Mouse (Mus musculus) bone marrow, adult 2 months (tissue): ENCODE results near the gene Zfp3. TPM values are rescaled to one million over a fixed set of nuclear protein-coding genes. Genes with fewer than 3 reads are reported as not detected.
"Not testable (repeated sequence)": the region's sequence is repeated elsewhere in the genome, so short reads cannot be mapped to it uniquely, and the experiment has no call there.

Experiments used
- H3K27ac ChIP-seq: fragments of 200-500 bp; 2 replicates; pipeline ENCODE4 v1.5.1; 2012; ENCODE audit warnings: low read depth, mild to moderate bottlenecking, control low read depth, inconsistent platforms, low read length; ENCODE audit not compliant: control insufficient read depth, poor library complexity, insufficient read depth
- H3K4me1 ChIP-seq: fragments of 200-500 bp; 2 replicates; pipeline ENCODE4 v1.6.1; 2011; ENCODE audit warnings: low read length; ENCODE audit not compliant: control insufficient read depth, insufficient read depth
- H3K4me3 ChIP-seq: fragments of 200-500 bp; replicated peaks from 2 replicates; pipeline ENCODE3; 2011; ENCODE audit warnings: mild to moderate bottlenecking, low read depth, low read length, control low read depth; ENCODE audit not compliant: control insufficient read depth
- CTCF ChIP-seq: fragments of 200-500 bp; IDR thresholded peaks from 2 replicates; pipeline ENCODE4 v1.5.1; 2011; ENCODE audit warnings: low read length, control low read depth; ENCODE audit not compliant: control insufficient read depth, insufficient read depth
- POLR2A ChIP-seq: fragments of 200-500 bp; IDR thresholded peaks from 2 replicates; pipeline ENCODE4 v1.6.1; 2011; ENCODE audit warnings: low read depth, mild to moderate bottlenecking, control low read depth, low read length, borderline replicate concordance; ENCODE audit not compliant: control insufficient read depth
- WGBS: fragments of 180-500 bp; shearing (Covaris S2); methylation state at CpG from one replicate; pipeline ENCODE4 v1.1.7; 2018; 5-methylcytosine and 5-hydroxymethylcytosine counted together
- polyA plus RNA-seq: library from polyadenylated mRNA; stranded (reverse); fragments of >200 nt; gene quantifications from 2 replicates; pipeline ENCODE4 v1.2.4, GENCODE M21; 2011; ENCODE audit warnings: low replicate concordance; ENCODE audit not compliant: missing spikeins, insufficient read depth, insufficient read length

The Zfp3 gene
- polyA plus RNA-seq, 1 experiment: 1.7 TPM

DNA sequence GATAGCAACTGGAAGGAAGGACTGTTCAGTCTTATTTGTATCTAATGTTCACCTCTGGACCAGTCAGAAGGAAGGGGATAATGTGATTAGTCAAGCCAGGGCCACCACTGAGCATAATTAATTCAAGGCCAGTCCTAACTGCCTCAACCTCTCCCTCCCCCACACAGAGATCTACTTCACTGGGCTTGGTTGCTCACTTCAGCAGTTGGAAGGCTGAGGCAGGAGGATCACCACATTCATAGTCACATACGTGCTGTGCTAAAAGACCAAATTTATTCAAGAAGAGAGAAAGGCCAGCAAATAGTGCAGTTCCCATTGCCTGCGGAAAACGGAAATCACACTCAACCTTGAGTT, 450 bp upstream of the Zfp3 start:
- Histone ChIP-seq H3K4me3 (peak overlapping the region; percentile 91), H3K27ac (peak overlapping the region; percentile 58; the same call in 1 of the 2 replicates), H3K4me1 (peaks cover 1% of the 10 kb centered on the region; the same call in 1 of the 2 replicates)
- TF ChIP-seq CTCF: no peak
- no peak for TF ChIP-seq POLR2A
- WGBS: 25% methylated on average over 3 of the region's 3 CpGs

DNA sequence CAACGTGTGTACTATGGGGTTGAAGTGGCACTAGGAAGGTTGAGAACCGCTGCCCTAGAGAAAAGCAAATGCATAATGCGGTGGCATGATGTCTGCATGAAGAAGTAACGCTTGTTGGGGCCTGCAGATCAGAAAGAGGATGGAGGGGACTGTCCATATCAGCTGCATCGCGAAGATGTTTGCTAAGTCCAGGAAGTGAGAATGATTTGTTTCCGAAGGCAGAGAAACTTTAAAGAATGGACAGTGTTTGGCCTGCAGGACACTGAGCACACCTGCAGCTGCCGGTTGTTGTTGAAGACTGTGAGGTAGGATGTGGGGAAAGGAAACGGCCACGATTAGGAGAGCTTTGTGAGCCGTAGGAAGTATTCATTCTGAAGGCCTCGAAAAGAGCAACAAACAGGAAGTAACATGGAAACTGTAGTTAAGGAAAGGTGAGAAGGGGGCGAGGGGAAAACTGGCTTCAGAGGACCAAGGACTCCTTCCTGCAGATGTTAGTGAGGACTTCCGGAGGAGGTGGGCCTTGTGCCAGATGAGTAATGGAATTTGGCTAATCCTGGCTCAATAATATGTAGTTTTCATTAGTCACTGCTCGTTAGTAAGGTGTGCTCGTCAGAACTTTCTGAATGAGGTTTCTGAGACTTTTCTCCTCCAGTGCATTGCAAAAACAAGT, 1.9 kb downstream of the Zfp3 start:
- Histone ChIP-seq H3K4me1 (peaks cover 1% of the 10 kb centered on the region; the same call in 1 of the 2 replicates), H3K27ac (no peak overlapping the region)
- 34% methylated on average over 16 of the region's 16 CpGs for WGBS

DNA sequence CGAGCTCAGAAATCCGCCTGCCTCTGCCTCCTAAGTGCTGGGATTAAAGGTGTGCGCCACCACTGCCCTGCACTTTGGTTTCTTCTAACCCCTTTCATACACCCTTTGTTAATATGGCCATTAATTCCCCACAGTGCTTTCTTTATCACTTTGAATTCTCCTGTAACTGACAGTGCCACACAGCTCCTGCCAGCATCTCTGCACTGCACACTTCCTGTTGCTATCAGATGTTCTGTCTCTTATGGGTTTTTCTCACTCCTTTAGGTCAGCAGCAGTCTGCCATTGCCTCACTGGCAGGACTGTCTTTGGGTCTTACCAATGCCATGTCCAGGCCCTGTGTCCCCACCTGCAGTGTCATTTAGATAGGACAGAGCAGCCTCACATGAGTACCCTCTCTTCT, 6.8 kb downstream of the Zfp3 start:
- WGBS: 53% methylated on average over 3 of the region's 3 CpGs
- H3K4me1 ChIP-seq: no peaks in the 10 kb centered on the region
- H3K4me3 ChIP-seq: no peak overlapping the region
- no peak overlapping the region for H3K27ac ChIP-seq
- TF ChIP-seq CTCF (no peak), POLR2A (no peak)

More for the DNA sequence above, 1.9 kb downstream of the Zfp3 start:
- TF ChIP-seq POLR2A: no peak
- no peak for TF ChIP-seq CTCF
- H3K4me3 ChIP-seq: no peak overlapping the region

DNA sequence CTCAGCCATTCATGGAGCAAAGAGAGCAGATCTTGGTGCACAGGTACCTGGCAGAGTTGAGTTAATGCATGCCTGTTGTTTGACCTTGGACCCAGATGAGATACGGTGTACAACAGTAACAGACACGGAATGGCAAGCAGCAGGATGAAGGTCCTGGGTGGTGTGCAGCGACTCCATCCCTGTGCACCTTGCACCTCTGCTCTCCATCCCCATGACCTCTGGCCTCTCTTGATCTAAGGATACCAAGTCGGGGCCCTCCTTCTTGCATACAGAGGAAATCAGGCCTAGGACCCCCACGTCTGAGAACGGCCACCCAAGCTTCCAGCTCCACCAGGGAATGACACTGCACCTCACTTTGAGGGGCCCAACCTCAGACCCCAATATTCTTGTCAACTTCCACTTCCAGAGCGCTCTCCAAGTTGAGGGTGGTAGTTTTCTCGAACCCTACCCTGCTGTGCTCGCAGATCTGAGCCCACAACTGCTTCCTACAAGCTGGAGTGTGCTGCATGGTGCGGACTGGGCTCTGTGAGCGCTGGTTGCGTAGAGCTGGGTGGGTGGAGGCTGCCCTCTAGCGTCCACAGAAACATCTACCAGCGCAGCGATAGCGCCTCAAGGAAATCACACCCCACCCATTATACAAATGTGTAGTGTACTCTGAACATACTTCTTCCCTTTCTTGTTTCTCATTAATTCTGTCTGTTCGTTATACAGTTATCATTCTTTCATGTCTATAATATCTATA, 13.0 kb downstream of the Zfp3 start:
- H3K27ac ChIP-seq: no peak overlapping the region
- H3K4me1 ChIP-seq: no peaks in the 10 kb centered on the region; the same call in 1 of the 2 replicates
- WGBS: 27% methylated on average over 17 of the region's 17 CpGs
- TF ChIP-seq CTCF: peak; percentile 99
- no peak for TF ChIP-seq POLR2A
- H3K4me3 ChIP-seq: no peak overlapping the region

DNA sequence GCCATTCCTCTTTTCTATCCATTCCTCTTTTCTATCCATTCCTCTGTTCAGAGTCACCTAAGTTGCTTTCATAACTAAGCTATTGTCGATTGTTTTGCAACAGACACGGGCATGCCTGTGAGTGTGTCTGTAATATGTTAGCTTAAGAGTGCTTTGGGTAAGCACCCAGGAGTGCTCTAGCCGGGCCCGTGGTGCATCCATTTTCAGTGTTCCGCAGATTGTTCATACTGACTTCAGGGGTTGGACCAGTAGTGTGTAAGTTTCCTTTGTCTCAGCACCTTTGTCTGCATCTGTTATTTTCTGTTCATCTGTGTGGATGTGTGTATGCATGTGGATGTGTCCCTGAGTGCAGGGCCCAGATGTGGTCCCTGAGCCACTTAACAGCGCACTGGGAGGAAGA, 13.6 kb downstream of the Zfp3 start:
- WGBS: 52% methylated on average over 6 of the region's 6 CpGs
- TF ChIP-seq POLR2A: no peak
- TF ChIP-seq CTCF: no peak
- no peaks in the 10 kb centered on the region; the same call in 1 of the 2 replicates for H3K4me1 ChIP-seq
- H3K4me3 ChIP-seq: no peak overlapping the region
- H3K27ac ChIP-seq: no peak overlapping the region

DNA sequence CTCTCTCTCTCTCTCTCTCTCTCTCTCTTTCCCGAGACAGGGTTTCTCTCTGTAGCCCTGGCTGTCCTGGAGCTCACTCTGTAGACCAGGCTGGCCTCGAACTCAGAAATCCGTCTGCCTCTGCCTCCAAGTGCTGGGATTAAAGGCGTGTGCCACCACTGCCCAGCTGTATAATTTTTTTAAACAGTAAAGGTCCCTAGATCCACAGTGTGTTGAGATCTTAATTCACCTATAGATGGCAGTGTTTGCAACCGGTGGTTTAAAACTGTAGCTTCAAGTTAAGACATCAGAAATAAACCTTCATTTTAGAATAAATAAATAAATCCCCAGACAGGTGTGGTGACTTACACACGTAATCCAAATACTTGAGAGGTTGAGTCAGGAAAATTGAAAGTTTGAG, 14.0 kb downstream of the Zfp3 start:
- TF ChIP-seq CTCF: 0 out of 2 replicates have a peak, but pooled peaks have one; percentile 10
- not testable (repeated sequence) for H3K4me3 ChIP-seq, H3K4me1 ChIP-seq, H3K27ac ChIP-seq
- WGBS: 11% methylated on average over 6 of the region's 6 CpGs

DNA sequence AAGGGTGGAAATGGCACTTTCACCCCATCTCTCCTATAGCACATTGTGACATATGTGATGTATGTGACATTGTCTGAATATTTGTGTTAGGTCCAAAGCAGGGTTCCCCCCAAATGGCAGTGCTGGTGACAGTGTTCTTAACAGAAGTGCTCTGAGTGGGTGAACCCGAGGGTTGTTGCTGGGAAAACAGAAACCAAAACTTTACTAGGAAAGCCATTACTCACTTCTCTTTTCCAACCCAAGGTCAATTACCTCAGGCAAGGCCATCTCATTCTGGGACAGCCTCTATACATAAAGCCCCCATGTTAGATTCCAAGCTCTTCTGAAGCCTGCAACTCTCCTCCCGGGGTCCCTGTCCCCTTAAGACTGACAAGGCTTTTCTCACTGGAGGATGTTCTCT, 21.9 kb downstream of the Zfp3 start:
- H3K4me1 ChIP-seq: peaks cover 10% of the 10 kb centered on the region
- no peak overlapping the region for H3K27ac ChIP-seq
- 35% methylated on average over 2 of the region's 2 CpGs for WGBS
- H3K4me3 ChIP-seq: no peak overlapping the region
- TF ChIP-seq CTCF (no peak), POLR2A (no peak)

DNA sequence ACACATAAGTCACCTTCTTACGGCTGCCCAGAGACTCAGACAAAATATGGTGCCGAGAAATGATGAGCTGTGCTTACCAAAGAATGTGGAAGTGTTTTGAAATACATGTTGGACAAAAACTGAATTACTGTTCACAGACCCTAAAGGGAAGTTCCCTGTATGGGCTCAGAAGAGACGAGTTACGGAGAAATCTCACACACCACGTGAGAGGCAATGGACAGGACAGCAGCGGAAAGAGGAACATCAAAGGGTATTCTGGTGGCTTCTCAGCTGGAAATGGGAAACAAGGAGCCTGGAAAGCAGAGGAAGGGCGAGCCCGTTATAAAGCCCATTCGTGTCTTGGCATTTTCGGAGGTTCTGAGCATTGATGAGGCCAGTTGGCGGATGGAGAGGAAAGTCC, 23.0 kb downstream of the Zfp3 start:
- TF ChIP-seq POLR2A (no peak), CTCF (no peak)
- WGBS: 39% methylated on average over 11 of the region's 11 CpGs
- H3K27ac ChIP-seq: no peak overlapping the region
- H3K4me3 ChIP-seq: no peak overlapping the region
- H3K4me1 ChIP-seq: peaks cover 12% of the 10 kb centered on the region
